Mouse (Mus musculus): ENCODE measurements around the gene Sgpp2. TPM values are rescaled to one million over a fixed set of nuclear protein-coding genes. Genes with fewer than 3 reads are reported as not detected.

The Sgpp2 gene
- polyA plus RNA-seq, 1 experiment: 0.08 TPM

DNA sequence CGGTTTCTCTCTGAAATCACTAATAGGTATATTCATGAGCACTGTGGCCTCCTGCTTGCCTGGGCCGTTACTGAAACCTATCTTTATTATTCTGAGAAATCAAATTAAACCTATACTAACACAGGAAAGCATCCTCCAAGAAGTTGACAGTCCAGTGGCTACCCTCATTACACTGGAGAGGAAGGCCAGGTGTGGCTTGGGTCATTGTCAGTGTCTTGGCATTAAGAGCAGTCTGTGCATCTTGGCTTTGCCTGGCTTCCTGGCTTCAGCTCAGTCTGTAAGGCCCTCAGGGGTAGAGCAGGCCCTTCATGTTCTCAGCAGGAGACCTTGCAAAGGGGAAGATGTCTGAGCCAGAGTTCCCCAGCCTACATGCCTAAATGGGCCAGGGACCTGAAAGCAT lies 99.3 kb downstream of the Sgpp2 start:
- H3ac ChIP-seq (ENCODE audit: control insufficient read depth, insufficient read length, low read depth): no peak overlapping the region
- H3K36me3 ChIP-seq (ENCODE audit: control insufficient read depth, insufficient read depth): no peaks in the 10 kb centered on the region
- H3K79me2 ChIP-seq (ENCODE audit: control insufficient read depth, insufficient read depth): no peaks in the 10 kb centered on the region
- H3K4me3 ChIP-seq (ENCODE audit: insufficient read depth, poor library complexity, severe bottlenecking): no peak overlapping the region
- no peaks in the 10 kb centered on the region for H3K27me3 ChIP-seq (ENCODE audit: control insufficient read depth, insufficient read depth, insufficient read length)
- TF ChIP-seq CEBPB (IDR thresholded peaks at IDR 0.05; ENCODE audit: low read depth): no peak
- no peak for TF ChIP-seq USF1 (IDR thresholded peaks at IDR 0.05; ENCODE audit: low read depth)
- no peak for TF ChIP-seq MYOD1 (IDR thresholded peaks at IDR 0.05; ENCODE audit: control insufficient read depth, insufficient read length, low read depth)
- TF ChIP-seq MYOG (IDR thresholded peaks at IDR 0.05; ENCODE audit: control insufficient read depth, extremely low read depth, insufficient read length): no peak
- no peak for TF ChIP-seq MAX (IDR thresholded peaks at IDR 0.05)
- no peak for TF ChIP-seq FOSL1 (IDR thresholded peaks at IDR 0.05; ENCODE audit: insufficient read depth, low read length, poor library complexity, severe bottlenecking)
- TF ChIP-seq CTCF (IDR thresholded peaks at IDR 0.05; ENCODE audit: control insufficient read depth, insufficient read depth, insufficient read length): no peak
- H3K79me3 ChIP-seq (ENCODE audit: low read depth): no peaks in the 10 kb centered on the region

DNA sequence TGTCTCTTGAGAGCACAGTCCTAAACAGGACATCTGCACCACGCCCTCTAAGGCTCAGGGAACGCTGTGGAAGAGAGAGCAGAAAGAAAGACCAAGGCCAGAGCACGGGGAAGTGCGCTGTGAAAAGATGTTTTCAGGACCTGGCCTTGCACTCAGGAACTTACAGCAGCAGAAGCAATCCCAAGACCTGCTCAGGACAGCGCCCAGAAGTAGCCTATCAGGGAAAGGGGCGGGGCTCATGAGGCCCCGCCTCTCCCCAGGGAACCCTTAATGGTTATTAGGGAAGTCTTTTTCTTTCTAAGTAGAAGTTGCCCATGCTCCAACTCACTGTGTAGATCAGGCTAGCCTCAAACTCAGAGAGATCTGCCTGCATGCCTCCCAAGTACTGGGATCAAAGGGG lies 102.5 kb downstream of the Sgpp2 start:
- Histone ChIP-seq H3ac (ENCODE audit: control insufficient read depth, insufficient read length, low read depth) (no peak overlapping the region), H3K79me2 (ENCODE audit: control insufficient read depth, insufficient read depth) (no peaks in the 10 kb centered on the region), H3K79me3 (ENCODE audit: low read depth) (no peaks in the 10 kb centered on the region), H3K27me3 (ENCODE audit: control insufficient read depth, insufficient read depth, insufficient read length) (no peaks in the 10 kb centered on the region), H3K36me3 (ENCODE audit: control insufficient read depth, insufficient read depth) (peaks cover 2% of the 10 kb centered on the region), H3K4me3 (ENCODE audit: insufficient read depth, poor library complexity, severe bottlenecking) (no peak overlapping the region)
- TF ChIP-seq MAX (IDR thresholded peaks at IDR 0.05): no peak
- no peak for TF ChIP-seq MYOD1 (IDR thresholded peaks at IDR 0.05; ENCODE audit: control insufficient read depth, insufficient read length, low read depth)
- TF ChIP-seq CEBPB (IDR thresholded peaks at IDR 0.05; ENCODE audit: low read depth): no peak
- TF ChIP-seq USF1 (IDR thresholded peaks at IDR 0.05; ENCODE audit: low read depth): no peak
- no peak for TF ChIP-seq FOSL1 (IDR thresholded peaks at IDR 0.05; ENCODE audit: insufficient read depth, low read length, poor library complexity, severe bottlenecking)
- no peak for TF ChIP-seq CTCF (IDR thresholded peaks at IDR 0.05; ENCODE audit: control insufficient read depth, insufficient read depth, insufficient read length)

GRCm38 (mm10) chr1:78414421-78414820 lies 104.3 kb downstream of the Sgpp2 start:
- Histone ChIP-seq H3K36me3 (ENCODE audit: control insufficient read depth, insufficient read depth) (peaks cover 13% of the 10 kb centered on the region), H3ac (ENCODE audit: control insufficient read depth, insufficient read length, low read depth) (no peak overlapping the region), H3K79me3 (ENCODE audit: low read depth) (no peaks in the 10 kb centered on the region), H3K79me2 (ENCODE audit: control insufficient read depth, insufficient read depth) (no peaks in the 10 kb centered on the region), H3K4me3 (ENCODE audit: insufficient read depth, poor library complexity, severe bottlenecking) (no peak overlapping the region), H3K27me3 (ENCODE audit: control insufficient read depth, insufficient read depth, insufficient read length) (no peaks in the 10 kb centered on the region)
- TF ChIP-seq CEBPB (IDR thresholded peaks at IDR 0.05; ENCODE audit: low read depth) (no peak), MYOD1 (IDR thresholded peaks at IDR 0.05; ENCODE audit: control insufficient read depth, insufficient read length, low read depth) (no peak), MYOG (IDR thresholded peaks at IDR 0.05; ENCODE audit: control insufficient read depth, extremely low read depth, insufficient read length) (no peak), USF1 (IDR thresholded peaks at IDR 0.05; ENCODE audit: low read depth) (no peak), MAX (IDR thresholded peaks at IDR 0.05) (no peak), CTCF (IDR thresholded peaks at IDR 0.05; ENCODE audit: control insufficient read depth, insufficient read depth, insufficient read length) (no peak), FOSL1 (IDR thresholded peaks at IDR 0.05; ENCODE audit: insufficient read depth, low read length, poor library complexity, severe bottlenecking) (no peak)

DNA sequence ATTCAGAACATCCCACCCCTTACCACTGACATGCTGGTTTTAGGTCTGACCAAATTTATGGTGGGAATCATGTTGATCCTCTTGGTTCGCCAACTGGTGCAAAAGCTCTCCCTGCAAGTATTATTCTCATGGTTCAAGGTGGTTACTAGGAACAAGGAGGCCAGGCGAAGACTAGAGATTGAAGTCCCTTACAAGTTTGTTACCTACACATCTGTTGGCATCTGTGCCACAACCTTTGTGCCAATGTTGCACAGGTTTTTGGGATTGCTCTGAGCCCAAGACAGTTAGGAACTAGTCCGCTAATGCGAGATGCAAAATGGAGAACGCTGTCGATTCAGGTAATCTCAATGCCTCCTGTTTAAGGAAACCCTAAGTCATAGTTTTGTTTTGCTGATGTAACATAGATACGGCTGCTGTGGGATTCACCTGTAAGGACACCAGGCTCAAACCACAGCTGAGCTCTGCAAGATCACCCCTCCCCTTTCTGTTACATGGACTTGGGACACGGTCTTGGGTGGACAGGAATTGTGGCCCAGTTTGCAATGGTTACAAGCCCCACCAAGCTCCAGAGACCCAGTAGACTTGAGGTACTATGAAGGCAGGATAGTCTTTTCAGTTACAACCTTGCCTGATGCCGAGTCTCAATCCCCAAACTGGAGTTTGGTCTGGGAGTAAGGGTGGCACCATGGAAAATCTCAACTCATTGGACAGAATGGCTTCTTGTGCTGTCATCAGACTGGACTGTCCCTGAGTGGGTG lies 107.2 kb downstream of the Sgpp2 start:
- Histone ChIP-seq H3ac (ENCODE audit: control insufficient read depth, insufficient read length, low read depth) (no peak overlapping the region), H3K36me3 (ENCODE audit: control insufficient read depth, insufficient read depth) (peaks cover 21% of the 10 kb centered on the region), H3K4me3 (ENCODE audit: insufficient read depth, poor library complexity, severe bottlenecking) (no peak overlapping the region), H3K79me3 (ENCODE audit: low read depth) (no peaks in the 10 kb centered on the region), H3K79me2 (ENCODE audit: control insufficient read depth, insufficient read depth) (no peaks in the 10 kb centered on the region), H3K27me3 (ENCODE audit: control insufficient read depth, insufficient read depth, insufficient read length) (no peaks in the 10 kb centered on the region)
- TF ChIP-seq MYOD1 (IDR thresholded peaks at IDR 0.05; ENCODE audit: control insufficient read depth, insufficient read length, low read depth): no peak
- no peak for TF ChIP-seq MYOG (IDR thresholded peaks at IDR 0.05; ENCODE audit: control insufficient read depth, extremely low read depth, insufficient read length)
- TF ChIP-seq MAX (IDR thresholded peaks at IDR 0.05): no peak
- no peak for TF ChIP-seq CTCF (IDR thresholded peaks at IDR 0.05; ENCODE audit: control insufficient read depth, insufficient read depth, insufficient read length)
- TF ChIP-seq CEBPB (IDR thresholded peaks at IDR 0.05; ENCODE audit: low read depth): no peak
- TF ChIP-seq FOSL1 (IDR thresholded peaks at IDR 0.05; ENCODE audit: insufficient read depth, low read length, poor library complexity, severe bottlenecking): no peak
- TF ChIP-seq USF1 (IDR thresholded peaks at IDR 0.05; ENCODE audit: low read depth): no peak

- Histone ChIP-seq H3K36me3 (ENCODE audit: control insufficient read depth, insufficient read depth) (peaks cover 31% of the 10 kb centered on the region), H3K27me3 (ENCODE audit: control insufficient read depth, insufficient read depth, insufficient read length) (no peaks in the 10 kb centered on the region), H3ac (ENCODE audit: control insufficient read depth, insufficient read length, low read depth) (no peak overlapping the region), H3K79me2 (ENCODE audit: control insufficient read depth, insufficient read depth) (no peaks in the 10 kb centered on the region), H3K79me3 (ENCODE audit: low read depth) (no peaks in the 10 kb centered on the region), H3K4me3 (ENCODE audit: insufficient read depth, poor library complexity, severe bottlenecking) (no peak overlapping the region)
- TF ChIP-seq CTCF (IDR thresholded peaks at IDR 0.05; ENCODE audit: control insufficient read depth, insufficient read depth, insufficient read length): peak; percentile 63
- TF ChIP-seq FOSL1 (IDR thresholded peaks at IDR 0.05; ENCODE audit: insufficient read depth, low read length, poor library complexity, severe bottlenecking): no peak
Measured at GRCm38 (mm10) chr1:78419593-78419992, 109.4 kb downstream of the Sgpp2 start.

DNA sequence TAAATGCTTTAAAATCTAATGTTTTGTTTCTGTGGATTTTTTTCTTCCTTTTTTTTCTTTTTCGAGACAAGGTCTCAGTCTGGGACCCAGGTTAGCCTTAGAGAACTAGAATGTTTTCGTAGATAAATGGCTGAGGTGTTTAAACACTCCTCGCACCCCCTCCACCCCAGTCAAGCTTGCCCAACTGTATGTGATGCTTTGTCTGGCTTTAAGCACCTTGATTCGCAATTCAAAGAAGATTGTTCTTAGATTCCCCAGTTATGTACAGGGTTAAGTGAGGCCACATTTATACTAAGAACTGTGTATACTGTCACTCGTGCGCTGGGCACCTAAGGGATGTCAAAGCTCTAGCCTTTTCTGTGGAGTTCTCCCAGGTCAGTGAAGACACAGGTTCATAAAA lies 110.1 kb downstream of the Sgpp2 start:
- Histone ChIP-seq H3K4me3 (ENCODE audit: insufficient read depth, poor library complexity, severe bottlenecking) (no peak overlapping the region), H3K36me3 (ENCODE audit: control insufficient read depth, insufficient read depth) (peaks cover 31% of the 10 kb centered on the region), H3K79me2 (ENCODE audit: control insufficient read depth, insufficient read depth) (no peaks in the 10 kb centered on the region), H3ac (ENCODE audit: control insufficient read depth, insufficient read length, low read depth) (no peak overlapping the region), H3K27me3 (ENCODE audit: control insufficient read depth, insufficient read depth, insufficient read length) (no peaks in the 10 kb centered on the region), H3K79me3 (ENCODE audit: low read depth) (no peaks in the 10 kb centered on the region)
- TF ChIP-seq FOSL1 (IDR thresholded peaks at IDR 0.05; ENCODE audit: insufficient read depth, low read length, poor library complexity, severe bottlenecking) (no peak), CEBPB (IDR thresholded peaks at IDR 0.05; ENCODE audit: low read depth) (no peak), USF1 (IDR thresholded peaks at IDR 0.05; ENCODE audit: low read depth) (no peak), MYOD1 (IDR thresholded peaks at IDR 0.05; ENCODE audit: control insufficient read depth, insufficient read length, low read depth) (no peak), MYOG (IDR thresholded peaks at IDR 0.05; ENCODE audit: control insufficient read depth, extremely low read depth, insufficient read length) (no peak), MAX (IDR thresholded peaks at IDR 0.05) (no peak), CTCF (IDR thresholded peaks at IDR 0.05; ENCODE audit: control insufficient read depth, insufficient read depth, insufficient read length) (no peak)

All from C2C12 (cell line).